Mouse (Mus musculus) cerebellum, adult 2 months (tissue): ENCODE results near the gene Oca2. TPM values are rescaled to one million over a fixed set of nuclear protein-coding genes. Genes with fewer than 3 reads are reported as not detected.

Source experiments
- DNase-seq, 2 experiments: peaks; one replicate each; pipeline ENCODE4 v3.0.0; 2021
- H3K27ac ChIP-seq: fragments of 200-500 bp; 2 replicates; pipeline ENCODE4 v1.5.1; 2012; ENCODE audit warnings: low read length, control low read depth, inconsistent platforms; ENCODE audit not compliant: insufficient read depth
- H3K27me3 ChIP-seq: fragments of 200-500 bp; 2 replicates; pipeline ENCODE4 v1.6.1; 2012; ENCODE audit warnings: inconsistent platforms, mild to moderate bottlenecking, low read length, moderate library complexity; ENCODE audit not compliant: control insufficient read depth, insufficient read depth
- H3K4me1 ChIP-seq: fragments of 200-500 bp; 2 replicates; pipeline ENCODE4 v1.6.1; 2011; ENCODE audit warnings: low read length; ENCODE audit not compliant: control insufficient read depth, insufficient read depth
- H3K4me3 ChIP-seq: fragments of 200-500 bp; replicated peaks from 2 replicates; pipeline ENCODE3; 2011; ENCODE audit warnings: mild to moderate bottlenecking, low read depth, low read length, control low read depth; ENCODE audit not compliant: insufficient read depth
- CTCF ChIP-seq: fragments of 200-500 bp; IDR thresholded peaks from 2 replicates; pipeline ENCODE4 v1.5.1; 2011; ENCODE audit warnings: low read depth, mild to moderate bottlenecking, control low read depth, low read length, moderate library complexity, borderline replicate concordance; ENCODE audit not compliant: insufficient read depth
- POLR2A ChIP-seq: fragments of 200-500 bp; IDR thresholded peaks from 2 replicates; pipeline ENCODE4 v1.6.1; 2011; ENCODE audit warnings: low read length, control low read depth, borderline replicate concordance; ENCODE audit not compliant: insufficient read depth
- WGBS: fragments of 180-500 bp; shearing (Covaris S2); methylation state at CpG from one replicate; pipeline ENCODE4 v1.1.7; 2018; 5-methylcytosine and 5-hydroxymethylcytosine counted together
- polyA plus RNA-seq: library from polyadenylated mRNA; depleted of rRNA; stranded (reverse); fragments of >200 nt; gene quantifications from 2 replicates; pipeline ENCODE4 v1.2.3, GENCODE M21; 2012; rRNA removed

Gene Oca2
- polyA plus RNA-seq, 1 experiment: 0.39 TPM

DNA sequence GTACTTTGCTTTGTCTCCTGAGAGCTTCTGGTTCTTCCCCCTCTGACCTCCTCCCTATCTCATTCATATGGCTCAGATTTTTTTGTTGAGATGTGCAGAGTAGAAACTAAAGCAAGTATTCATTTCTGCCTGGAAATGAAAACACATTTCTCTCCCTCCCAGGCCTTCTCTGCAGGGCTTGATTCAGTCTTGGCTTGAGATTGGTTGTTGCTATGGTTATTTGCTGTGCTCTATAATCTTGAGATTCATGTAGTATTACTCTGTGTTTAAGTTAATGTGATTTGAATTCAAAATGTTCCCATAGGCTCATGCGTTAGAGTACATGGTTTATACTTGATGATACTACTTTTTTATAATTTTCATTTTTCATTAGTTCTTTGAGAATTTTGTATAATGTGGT, 260.9 kb downstream of the Oca2 start:
- Histone ChIP-seq H3K27me3 (no peaks in the 10 kb centered on the region), H3K4me1 (no peaks in the 10 kb centered on the region), H3K4me3 (no peak overlapping the region), H3K27ac (no peak overlapping the region)
- 81% methylated on average over 1 of the region's 1 CpGs for WGBS
- DNase-seq: no peak
- TF ChIP-seq POLR2A (no peak), CTCF (no peak)

DNA sequence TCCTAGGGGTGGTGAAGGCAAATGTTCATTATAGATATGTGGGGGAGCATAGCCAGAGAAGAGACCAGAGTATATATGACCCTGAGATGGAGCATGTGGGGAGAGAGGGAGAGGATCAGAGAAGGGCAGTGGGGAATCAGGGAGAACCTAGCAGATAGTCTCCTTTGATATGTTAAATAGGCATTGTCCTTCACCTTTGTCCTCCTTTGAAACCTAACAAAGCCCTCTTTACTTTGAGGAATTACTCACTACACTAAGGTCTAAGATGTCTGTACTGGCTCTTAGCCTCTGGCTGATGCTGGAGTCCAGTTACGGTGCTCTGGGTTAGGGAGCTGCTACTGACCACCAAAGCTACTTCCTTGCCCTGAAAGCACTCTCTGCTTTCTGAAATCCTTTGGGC, 279.0 kb downstream of the Oca2 start:
- Histone ChIP-seq H3K4me3 (no peak overlapping the region), H3K27ac (no peak overlapping the region), H3K27me3 (no peaks in the 10 kb centered on the region), H3K4me1 (no peaks in the 10 kb centered on the region)
- 28% methylated on average over 1 of the region's 1 CpGs for WGBS
- TF ChIP-seq POLR2A: no peak
- no peak for TF ChIP-seq CTCF
- no peak for DNase-seq

GRCm38 (mm10) chr7:56519741-56520140, 280.2 kb downstream of the Oca2 start:
- TF ChIP-seq CTCF (no peak), POLR2A (no peak)
- 10% methylated on average over 5 of the region's 5 CpGs for WGBS

GRCm38 (mm10) chr7:56534856-56535255, 295.3 kb downstream of the Oca2 start:
- Histone ChIP-seq H3K4me3 (no peak overlapping the region), H3K27ac (no peak overlapping the region), H3K27me3 (no peaks in the 10 kb centered on the region), H3K4me1 (no peaks in the 10 kb centered on the region)
- TF ChIP-seq CTCF (no peak), POLR2A (no peak)
- DNase-seq: no peak
- WGBS: 60% methylated on average over 2 of the region's 2 CpGs

More at GRCm38 (mm10) chr7:56519741-56520140, 280.2 kb downstream of the Oca2 start:
- Histone ChIP-seq H3K4me3 (no peak overlapping the region), H3K27me3 (no peaks in the 10 kb centered on the region), H3K27ac (no peak overlapping the region), H3K4me1 (no peaks in the 10 kb centered on the region)
- DNase-seq: peak in 1 of 2 experiments; percentile 7

DNA sequence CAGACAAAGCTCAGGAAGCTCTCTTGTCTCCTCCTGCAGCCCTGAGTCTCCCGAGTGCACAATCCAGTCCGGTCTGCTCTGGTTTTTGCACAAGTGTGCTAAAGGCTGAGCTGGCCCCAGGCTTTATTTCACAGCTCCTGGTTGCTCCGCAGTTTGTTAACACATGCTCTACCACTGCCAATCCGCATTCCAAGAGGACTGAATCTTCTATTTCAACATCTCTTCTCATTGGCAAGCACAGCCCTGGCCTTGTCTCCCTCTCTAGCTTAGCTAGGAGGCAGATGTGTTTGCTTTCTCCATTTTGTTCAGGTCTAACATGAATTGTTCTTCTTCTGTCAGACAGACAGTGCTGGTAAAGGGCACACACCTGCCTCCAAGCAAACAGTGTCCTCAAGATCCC, 309.7 kb downstream of the Oca2 start:
- DNase-seq: no peak
- no peak overlapping the region for H3K4me3 ChIP-seq
- 68% methylated on average over 4 of the region's 4 CpGs for whole genome bisulfite sequencing
- no peak overlapping the region for H3K27ac ChIP-seq
- TF ChIP-seq CTCF: no peak
- no peak for TF ChIP-seq POLR2A
- H3K27me3 ChIP-seq: no peaks in the 10 kb centered on the region
- H3K4me1 ChIP-seq: no peaks in the 10 kb centered on the region

DNA sequence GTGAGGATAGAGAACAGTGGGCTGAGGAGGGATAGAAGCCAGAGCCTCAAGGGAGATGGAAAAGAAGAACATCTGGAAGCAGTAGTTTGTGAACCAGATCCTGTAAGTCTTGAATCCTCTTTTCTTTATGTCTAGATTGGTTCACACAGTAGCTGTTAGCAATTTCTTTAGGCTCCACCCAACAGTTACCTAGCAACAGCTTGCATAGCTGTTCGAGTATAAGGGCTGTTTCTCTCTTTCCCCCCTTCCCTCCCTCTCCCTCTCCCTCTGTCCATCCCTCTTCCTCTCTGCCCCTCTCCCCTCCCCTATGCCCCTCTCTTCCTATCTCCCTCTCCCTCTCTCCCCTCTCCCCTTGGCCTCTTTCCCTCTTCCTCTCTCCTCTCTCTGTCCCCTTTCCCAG, 312.2 kb downstream of the Oca2 start:
- TF ChIP-seq POLR2A (no peak), CTCF (no peak)
- Histone ChIP-seq H3K27me3 (no peaks in the 10 kb centered on the region), H3K27ac (no peak overlapping the region), H3K4me3 (no peak overlapping the region), H3K4me1 (no peaks in the 10 kb centered on the region)
- WGBS: 8% methylated on average over 1 of the region's 1 CpGs
- no peak for DNase-seq

Other genes starting within 250 kb of the Oca2 start
- gene Nipa1, start 219.8 kb upstream of the Oca2 start, polyA plus RNA-seq: 28.8 and 30.7 TPM in 2 replicates
- 55.4 and 66.0 TPM in 2 replicates for gene Herc2, start 189.6 kb upstream of the Oca2 start, polyA plus RNA-seq